Mouse (Mus musculus) v-Abl transformed pro-B cells (cell line): ENCODE measurements around the gene Fam229b.

Experiments used
- in situ Hi-C, 2 experiments: fragments of 400-800 bp; cut with MboI; formaldehyde crosslinking; loops; one replicate each; pipeline ENCODE4 v1.15.1; 2025; ENCODE audit not compliant: unreplicated experiment in 2 of 2

Gene Fam229b

GRCm38 (mm10) chr10:39141401-39141800 is 7.7 kb upstream of the Fam229b start:
- in situ Hi-C loops, result no loop called here

GRCm38 (mm10) chr10:39140843-39141242 is 7.1 kb upstream of the Fam229b start:
- in situ Hi-C loops, result no loop called here

DNA sequence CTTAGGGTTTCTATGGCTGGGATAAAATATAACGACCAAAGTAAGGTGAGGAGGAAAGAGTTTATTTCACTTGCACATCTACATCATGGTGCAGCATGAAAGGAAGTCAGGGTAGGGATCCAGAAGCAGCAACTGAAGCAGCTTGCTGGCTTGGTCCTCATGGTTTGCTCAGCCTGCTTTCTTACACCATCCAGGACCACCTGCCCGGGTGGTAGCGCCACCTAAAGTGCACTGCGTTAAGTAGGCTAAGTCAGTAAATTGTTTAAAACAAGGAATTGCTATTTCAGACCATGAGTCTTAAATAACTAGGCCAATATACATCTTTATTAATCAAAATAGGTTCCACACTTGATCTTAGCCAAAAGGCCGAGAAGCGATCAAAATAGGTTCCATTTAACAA is 5.0 kb upstream of the Fam229b start:
- in situ Hi-C loops, result no loop called here

- in situ Hi-C loops, result no loop called here
Measured at GRCm38 (mm10) chr10:39137766-39138165, 4.1 kb upstream of the Fam229b start.

GRCm38 (mm10) chr10:39121412-39121811 is 12.3 kb downstream of the Fam229b start:
- in situ Hi-C loops, result no loop called here

DNA sequence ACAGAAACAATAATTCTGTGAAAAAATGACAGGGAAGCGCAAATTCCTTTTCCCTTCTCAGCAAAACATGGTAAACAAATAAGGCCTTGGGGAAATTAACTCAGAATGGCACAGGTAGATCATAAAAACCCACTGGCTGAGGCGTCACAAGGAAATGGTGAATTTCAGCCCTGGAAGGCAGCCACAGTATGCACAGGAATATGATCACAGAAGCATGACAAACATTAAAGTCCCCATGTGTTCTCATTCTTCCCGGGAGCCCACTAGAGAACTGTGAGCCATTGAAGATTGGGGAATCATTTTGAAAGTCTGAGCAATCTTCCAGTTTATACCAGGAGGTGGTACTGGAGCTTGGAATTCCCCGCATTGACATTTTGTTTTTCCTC is 24.2 kb downstream of the Fam229b start:
- in situ Hi-C loops, result no loop called here

DNA sequence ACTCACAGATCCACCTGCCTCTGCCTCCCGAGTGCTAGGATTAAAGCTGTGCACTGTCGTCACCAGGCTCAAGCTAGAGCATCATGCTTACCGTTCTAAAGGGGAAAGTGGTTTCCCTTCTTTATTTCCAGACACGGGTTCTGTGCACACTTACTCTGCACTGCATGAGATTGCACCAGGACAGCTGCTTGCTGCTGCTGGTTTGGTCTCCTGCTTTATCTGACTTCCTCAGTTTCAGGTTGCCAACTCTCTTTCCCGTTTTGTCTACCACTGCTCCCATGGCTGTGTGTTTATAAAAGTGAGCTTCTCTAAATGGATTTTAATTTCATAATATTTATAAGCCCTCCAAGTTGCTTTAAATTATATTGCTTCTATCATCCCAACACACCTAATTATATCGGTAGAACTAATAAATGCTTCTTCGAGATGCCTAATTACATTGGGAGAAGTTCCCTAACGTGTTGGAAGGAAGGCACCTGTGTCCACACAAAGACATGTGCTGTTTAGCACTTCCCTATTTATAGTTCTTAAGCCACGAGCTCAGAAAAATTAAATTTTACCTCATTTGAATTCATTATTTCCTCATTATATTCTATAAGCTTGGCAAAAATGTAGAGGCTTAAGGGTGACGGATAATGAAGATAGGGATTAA is 24.8 kb downstream of the Fam229b start:
- in situ Hi-C loops, result no loop called here

DNA sequence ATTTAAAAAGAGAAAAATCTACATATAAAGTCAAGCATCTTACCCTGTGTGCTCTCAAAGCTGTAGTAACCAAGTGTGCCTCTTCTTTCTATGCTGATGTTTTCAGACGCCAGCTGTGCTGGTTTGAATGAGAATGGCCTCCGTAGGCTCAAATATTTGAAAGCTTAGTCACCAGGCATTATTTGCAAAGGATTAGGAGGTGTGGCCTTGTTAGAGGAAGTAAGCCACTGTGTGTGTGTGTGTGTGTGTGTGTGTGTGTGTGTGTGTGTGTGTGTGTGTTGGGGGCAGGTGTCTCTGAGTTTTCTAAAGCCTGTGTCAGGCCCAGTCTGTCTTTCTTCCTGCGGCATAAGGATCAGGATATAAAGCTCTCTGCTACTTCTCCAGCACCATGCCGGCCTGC is 26.8 kb downstream of the Fam229b start:
- in situ Hi-C loops, result no loop called here

GRCm38 (mm10) chr10:39106413-39106812 is 27.3 kb downstream of the Fam229b start:
- in situ Hi-C loops, result no loop called here

DNA sequence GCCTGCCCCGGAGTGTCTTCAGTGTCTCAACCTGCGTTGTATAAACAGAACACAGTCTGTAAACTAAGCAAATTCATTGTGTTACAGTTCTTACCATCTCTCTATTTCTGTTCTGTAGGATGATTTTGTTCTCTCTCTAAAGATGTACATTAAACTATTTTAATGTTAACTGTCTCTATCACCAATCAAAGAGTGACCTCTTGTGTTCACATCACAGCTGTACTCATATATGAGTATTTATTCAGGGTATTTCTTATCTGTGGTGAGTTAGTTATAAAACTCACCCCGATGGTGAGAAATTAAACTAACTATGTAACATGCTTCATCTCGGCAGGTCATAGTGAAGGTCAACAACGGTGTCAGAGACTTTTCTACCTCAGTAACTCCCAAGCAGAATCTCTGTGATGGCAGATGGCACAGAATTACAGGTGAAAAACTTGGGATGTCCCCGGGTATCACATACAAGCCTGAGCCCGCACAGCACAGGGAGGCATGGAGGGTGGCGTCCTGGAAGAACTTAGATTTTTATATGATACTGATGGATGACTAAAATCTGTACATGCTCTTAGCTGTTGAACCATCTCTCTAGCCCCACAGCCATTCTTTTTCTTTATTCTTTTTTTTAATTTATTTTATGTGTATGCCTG is 28.8 kb downstream of the Fam229b start:
- in situ Hi-C loops, result no loop called here

DNA sequence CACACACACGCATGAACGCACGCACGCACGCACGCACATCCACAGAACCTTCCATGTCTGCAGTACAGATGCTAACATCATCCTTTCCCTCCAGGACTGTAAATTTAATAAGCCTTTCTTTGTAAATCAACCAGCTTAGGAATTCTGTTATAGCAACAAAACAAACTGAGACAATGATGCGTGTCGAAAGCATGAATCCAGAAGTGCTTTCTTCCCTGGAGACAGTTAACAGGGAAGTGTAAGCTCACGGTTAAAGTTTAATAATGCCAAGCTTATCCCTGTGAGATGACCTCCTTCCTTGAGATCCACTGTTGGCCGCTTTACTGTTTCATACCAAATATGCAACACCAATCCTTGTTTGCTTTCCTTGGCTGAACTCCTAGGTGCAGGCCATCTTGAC is 35.0 kb downstream of the Fam229b start:
- in situ Hi-C loops, result no loop called here

DNA sequence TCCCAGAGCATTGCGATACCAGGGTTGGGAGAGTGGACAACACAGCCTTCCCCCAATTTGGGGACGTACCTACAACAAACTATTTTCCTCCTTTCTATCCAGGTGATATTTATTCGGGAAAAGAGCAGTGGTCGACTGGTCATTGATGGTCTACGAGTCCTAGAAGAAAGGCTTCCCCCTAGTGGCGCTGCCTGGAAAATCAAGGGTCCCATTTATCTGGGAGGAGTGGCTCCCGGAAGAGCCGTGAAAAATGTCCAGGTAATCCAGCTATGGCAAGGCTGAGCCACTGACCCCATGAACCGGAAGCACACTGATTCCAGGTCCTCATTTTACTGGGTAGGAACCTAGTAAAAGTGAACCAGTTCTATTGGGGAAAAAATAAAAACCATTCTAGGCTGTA is 36.7 kb downstream of the Fam229b start:
- in situ Hi-C loops, result no loop called here

- in situ Hi-C loops, result no loop called here
Measured at GRCm38 (mm10) chr10:39072048-39072447, 61.7 kb downstream of the Fam229b start.
